Mouse (Mus musculus): Measurements from ENCODE around the gene CK137956.

GRCm38 (mm10) chr4:127903954-127904353, 66.8 kb downstream of the CK137956 start:
- TF ChIP-seq CTCF (IDR thresholded peaks at IDR 0.05; ENCODE audit: low read depth, low read length) (no peak), POLR2A (IDR thresholded peaks at IDR 0.05; ENCODE audit: borderline replicate concordance, low read depth, low read length) (no peak)

All from bone marrow macrophage, adult 2 months (primary cell).